ENCODE assay signal across 28 mouse cellular contexts in the genomic region with DNA sequence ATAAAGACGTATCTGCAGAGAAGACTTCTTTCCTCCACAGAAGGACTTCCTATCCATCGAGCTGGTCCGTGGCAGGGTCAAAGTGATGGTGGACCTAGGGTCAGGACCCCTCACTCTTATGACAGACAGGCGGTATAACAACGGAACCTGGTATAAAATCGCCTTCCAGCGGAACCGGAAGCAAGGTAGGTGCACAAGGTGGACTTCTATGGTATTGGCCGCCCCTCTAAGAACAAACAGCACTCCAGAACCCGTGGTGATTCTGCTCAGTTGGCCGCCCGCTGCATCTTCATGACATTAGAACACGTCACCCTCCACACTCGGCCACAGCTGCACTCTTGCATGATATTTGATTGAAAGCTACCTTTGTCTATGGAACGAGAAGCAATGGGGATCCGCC.
"Had no signal": no experiment of that assay in that cellular context is flagged by ENCODE, and none has a peak within 500 bp of the region (broad histone marks: within the 10 kb centered on the region; RNA-seq: fewer than 3 reads in every experiment).

No protein-coding gene starts in this region.

- H3K36me3 ChIP-seq: embryonic facial prominence, embryonic 15.5 days had no signal

- H3K27ac ChIP-seq: embryonic facial prominence, embryonic 10.5 days; embryonic facial prominence, embryonic 12.5 days; embryonic facial prominence, embryonic 13.5 days; embryonic facial prominence, embryonic 15.5 days; forebrain, embryonic 10.5 days; forebrain, embryonic 12.5 days; forebrain, embryonic 13.5 days; forebrain, embryonic 15.5 days; gastrocnemius, adult 2 months; heart, adult 2 months had no signal

- H3K27me3 ChIP-seq: embryonic facial prominence, embryonic 12.5 days; embryonic facial prominence, embryonic 13.5 days; embryonic facial prominence, embryonic 15.5 days; forebrain, embryonic 12.5 days; forebrain, embryonic 13.5 days; forebrain, embryonic 15.5 days had no signal

- ATAC-seq: forebrain, embryonic 13.5 days; forebrain, embryonic 14.5 days; forebrain, embryonic 15.5 days; forebrain, embryonic 16.5 days; forebrain, postnatal 0 days had no signal

- H3K4me3 ChIP-seq: embryonic facial prominence, embryonic 10.5 days; embryonic facial prominence, embryonic 12.5 days; embryonic facial prominence, embryonic 13.5 days; embryonic facial prominence, embryonic 15.5 days; erythroblast, embryonic 14.5 days; forebrain, embryonic 10.5 days; forebrain, embryonic 12.5 days; forebrain, embryonic 13.5 days; forebrain, embryonic 15.5 days; gastrocnemius, adult 2 months; heart, adult 2 months had no signal

- H3K9ac ChIP-seq: embryonic facial prominence, embryonic 12.5 days; embryonic facial prominence, embryonic 13.5 days; embryonic facial prominence, embryonic 15.5 days; forebrain, embryonic 12.5 days; forebrain, embryonic 13.5 days; forebrain, embryonic 15.5 days; forebrain, postnatal 0 days had no signal

- DNase-seq: cerebellum, adult 2 months; cerebellum, adult 8-10 months; cerebellum, adult 9-10 months; cerebellum, adult 9-11 months; cerebellum, postnatal 10 days; cerebellum, postnatal 14 days; cerebellum, postnatal 25 days; cerebellum, postnatal 36 days; embryo, embryonic 11 days; forebrain, postnatal 0 days; gastrocnemius, adult 2 months; gastrocnemius, postnatal 10 days; gastrocnemius, postnatal 14 days; gastrocnemius, postnatal 25 days; gastrocnemius, postnatal 36 days; heart, adult 18-20 months; heart, adult 2 months had no signal

- H3K4me1 ChIP-seq: embryonic facial prominence, embryonic 10.5 days; embryonic facial prominence, embryonic 12.5 days; embryonic facial prominence, embryonic 13.5 days; embryonic facial prominence, embryonic 15.5 days; forebrain, embryonic 10.5 days; forebrain, embryonic 12.5 days; forebrain, embryonic 13.5 days; forebrain, embryonic 15.5 days had no signal

- H3K4me2 ChIP-seq: embryonic facial prominence, embryonic 12.5 days; embryonic facial prominence, embryonic 13.5 days; embryonic facial prominence, embryonic 15.5 days; forebrain, embryonic 12.5 days; forebrain, embryonic 13.5 days; forebrain, embryonic 15.5 days had no signal

- H3K9me3 ChIP-seq: embryonic facial prominence, embryonic 10.5 days; embryonic facial prominence, embryonic 12.5 days; embryonic facial prominence, embryonic 13.5 days; embryonic facial prominence, embryonic 15.5 days; forebrain, embryonic 10.5 days; forebrain, embryonic 12.5 days; forebrain, embryonic 13.5 days; forebrain, embryonic 15.5 days had no signal
